ENCODE assay signal across 18 mouse cellular contexts in the genomic region with DNA sequence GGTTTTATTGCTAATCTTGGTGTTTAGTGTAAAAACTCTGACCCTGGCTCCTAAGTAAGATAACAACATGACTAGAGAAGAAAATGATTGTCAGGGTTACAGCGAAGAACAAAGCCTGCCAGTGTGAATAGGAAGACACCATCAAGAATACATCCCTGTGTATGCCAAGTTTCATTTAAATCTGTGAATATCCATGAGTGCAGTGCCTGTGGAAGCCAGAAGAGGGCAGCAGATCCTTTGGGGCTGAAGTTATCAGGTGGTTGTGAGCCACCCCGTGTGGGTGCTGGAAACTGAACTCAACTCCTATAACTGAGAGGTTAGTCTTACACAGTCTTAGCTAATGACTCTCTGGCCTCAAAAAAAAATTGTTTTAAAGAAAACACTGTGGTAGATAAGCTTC.
A peak's percentile ranks its signal among the peaks of the same experiment; 100 is the strongest.
DNase-seq lines count a peak whose midpoint lies in the region; ATAC-seq and TF ChIP-seq lines count a peak whose summit lies in the region.
"Had no signal": no experiment of that assay in that cellular context is flagged by ENCODE, and none has a peak within 500 bp of the region (broad histone marks: within the 10 kb centered on the region; RNA-seq: fewer than 3 reads in every experiment).

No protein-coding gene starts in this region.

- H3K4me2 ChIP-seq in heart, postnatal 0 days (ENCODE audit: low read depth, low read length), result no peak overlapping the region
- no peak overlapping the region for H3K4me2 ChIP-seq in lung, embryonic 14.5 days
- H3K4me2 ChIP-seq: limb, embryonic 12.5 days; midbrain, embryonic 15.5 days; neural tube, embryonic 13.5 days had no signal

- DNase-seq in heart, postnatal 0 days (ENCODE audit: low spot score), result no peak
- DNase-seq in heart, postnatal 14 days, result no peak
- no peak for DNase-seq in lung, embryonic 14.5 days
- no peak for DNase-seq in lung, postnatal 14 days
- no peak for DNase-seq in adrenal gland, postnatal 14 days
- DNase-seq: cerebellum, postnatal 10 days; kidney, postnatal 10 days; right cerebral cortex, adult 18-20 months; thymus, postnatal 14 days had no signal

- H3K9me3 ChIP-seq in heart, postnatal 0 days (replicated peaks; ENCODE audit: control insufficient read depth, low read length), result no peaks in the 10 kb centered on the region
- no peaks in the 10 kb centered on the region for H3K9me3 ChIP-seq in lung, embryonic 14.5 days (ENCODE audit: low read depth, low read length)
- no peaks in the 10 kb centered on the region; the same call in 1 of the 2 replicates for H3K9me3 ChIP-seq in ES-Bruce4 (replicated peaks; ENCODE audit: control insufficient read depth, insufficient read depth, low read length, poor library complexity, severe bottlenecking)
- H3K9me3 ChIP-seq: heart, embryonic 10.5 days; hindbrain, embryonic 10.5 days; limb, embryonic 12.5 days; midbrain, embryonic 15.5 days; neural tube, embryonic 13.5 days had no signal

- no peak for TF ChIP-seq POLR2A in ES-Bruce4 (IDR thresholded peaks at IDR 0.05; ENCODE audit: insufficient read depth, low read length)

- TF ChIP-seq CTCF in heart, postnatal 0 days (IDR thresholded peaks at IDR 0.05; ENCODE audit: low read depth), result peak; percentile 23
- TF ChIP-seq CTCF in lung, embryonic 14.5 days (IDR thresholded peaks at IDR 0.05; ENCODE audit: low read depth), result peak; percentile 46
- peak; percentile 44 for TF ChIP-seq CTCF in ES-Bruce4 (IDR thresholded peaks at IDR 0.05; ENCODE audit: low read depth, low read length)

- H3K27ac ChIP-seq in heart, postnatal 0 days (ENCODE audit: low read depth), result no peak overlapping the region
- no peak overlapping the region for H3K27ac ChIP-seq in lung, embryonic 14.5 days (ENCODE audit: low read depth)
- H3K27ac ChIP-seq in ES-Bruce4 (ENCODE audit: insufficient read depth, low read length), result no peak overlapping the region
- H3K27ac ChIP-seq: heart, embryonic 10.5 days; hindbrain, embryonic 10.5 days; limb, embryonic 12.5 days; midbrain, embryonic 15.5 days; neural tube, embryonic 13.5 days had no signal

- H3K4me3 ChIP-seq in heart, postnatal 0 days (ENCODE audit: low read depth, low read length), result no peak overlapping the region
- no peak overlapping the region for H3K4me3 ChIP-seq in lung, embryonic 14.5 days (ENCODE audit: low read depth, low read length)
- no peak overlapping the region for H3K4me3 ChIP-seq in ES-Bruce4 (ENCODE audit: low read depth, low read length)
- H3K4me3 ChIP-seq: heart, embryonic 10.5 days; hindbrain, embryonic 10.5 days; limb, embryonic 12.5 days; midbrain, embryonic 15.5 days; neural tube, embryonic 13.5 days had no signal

- H3K4me1 ChIP-seq in heart, postnatal 0 days (ENCODE audit: control insufficient read depth, insufficient read depth), result no peaks in the 10 kb centered on the region
- H3K4me1 ChIP-seq in lung, embryonic 14.5 days (ENCODE audit: insufficient read depth), result no peaks in the 10 kb centered on the region
- H3K4me1 ChIP-seq in ES-Bruce4 (ENCODE audit: control insufficient read depth, insufficient read depth, low read length), result no peaks in the 10 kb centered on the region
- H3K4me1 ChIP-seq: heart, embryonic 10.5 days; midbrain, embryonic 15.5 days had no signal

- intact Hi-C loops in heart, postnatal 14 days (cut with DNase I), result no loop called here

- H3K27me3 ChIP-seq in heart, postnatal 0 days (ENCODE audit: control insufficient read depth, insufficient read depth, low read length), result no peaks in the 10 kb centered on the region
- no peaks in the 10 kb centered on the region for H3K27me3 ChIP-seq in lung, embryonic 14.5 days (ENCODE audit: insufficient read depth, low read length)
- H3K27me3 ChIP-seq in ES-Bruce4 (ENCODE audit: control insufficient read depth, insufficient read depth, low read length, poor library complexity, severe bottlenecking), result no peaks in the 10 kb centered on the region
- H3K27me3 ChIP-seq: limb, embryonic 12.5 days; midbrain, embryonic 15.5 days; neural tube, embryonic 13.5 days had no signal

- no peak overlapping the region for H3K9ac ChIP-seq in heart, postnatal 0 days (replicated peaks; ENCODE audit: low read depth, low read length)
- no peak overlapping the region for H3K9ac ChIP-seq in lung, embryonic 14.5 days
- H3K9ac ChIP-seq in ES-Bruce4 (ENCODE audit: low read depth, poor library complexity, severe bottlenecking), result no peak overlapping the region
- H3K9ac ChIP-seq: limb, embryonic 12.5 days; midbrain, embryonic 15.5 days; neural tube, embryonic 13.5 days had no signal

- H3K36me3 ChIP-seq in heart, postnatal 0 days (replicated peaks; ENCODE audit: control insufficient read depth, insufficient read depth, low read length), result peaks cover 72% of the 10 kb centered on the region
- H3K36me3 ChIP-seq in lung, embryonic 14.5 days (ENCODE audit: insufficient read depth), result 0 out of 2 replicates have a peak, but pooled peaks cover 2% of the 10 kb centered on the region
- no peaks in the 10 kb centered on the region for H3K36me3 ChIP-seq in ES-Bruce4 (ENCODE audit: control insufficient read depth, insufficient read depth, low read length, poor library complexity, severe bottlenecking)
- H3K36me3 ChIP-seq: hindbrain, embryonic 10.5 days; limb, embryonic 12.5 days; midbrain, embryonic 15.5 days; neural tube, embryonic 13.5 days had no signal

- 87% methylated on average over 2 of the region's 2 CpGs for WGBS in heart, postnatal 0 days
- WGBS in lung, embryonic 14.5 days, result 73% methylated on average over 2 of the region's 2 CpGs

- ATAC-seq in heart, postnatal 0 days (ENCODE audit: insufficient read depth, low read depth), result no peak
- ATAC-seq in lung, embryonic 14.5 days (ENCODE audit: insufficient read depth), result no peak
- ATAC-seq in megakaryocyte, adult 5-6 weeks (ENCODE audit: poor library complexity, severe bottlenecking), result 0 out of 2 replicates have a peak, but pooled peaks have one; percentile 23
- ATAC-seq in cerebellum, adult (ENCODE audit: insufficient number of reproducible peaks, low FRiP score, low TSS enrichment), result no peak
- ATAC-seq: activated CD4-positive, CD25-positive, alpha-beta regulatory T cell, adult 4 months; midbrain, embryonic 15.5 days had no signal

- no peak for TF ChIP-seq EP300 in heart, postnatal 0 days (IDR thresholded peaks at IDR 0.05; ENCODE audit: low read depth)
- no peak for TF ChIP-seq EP300 in ES-Bruce4 (IDR thresholded peaks at IDR 0.05; ENCODE audit: insufficient read depth, low read depth, low read length)
